Mouse (Mus musculus): ENCODE measurements around the gene Tmem232.
"Not testable (repeated sequence)": the region's sequence is repeated elsewhere in the genome, so short reads cannot be mapped to it uniquely, and the experiment has no call there.

Tmem232 gene

DNA sequence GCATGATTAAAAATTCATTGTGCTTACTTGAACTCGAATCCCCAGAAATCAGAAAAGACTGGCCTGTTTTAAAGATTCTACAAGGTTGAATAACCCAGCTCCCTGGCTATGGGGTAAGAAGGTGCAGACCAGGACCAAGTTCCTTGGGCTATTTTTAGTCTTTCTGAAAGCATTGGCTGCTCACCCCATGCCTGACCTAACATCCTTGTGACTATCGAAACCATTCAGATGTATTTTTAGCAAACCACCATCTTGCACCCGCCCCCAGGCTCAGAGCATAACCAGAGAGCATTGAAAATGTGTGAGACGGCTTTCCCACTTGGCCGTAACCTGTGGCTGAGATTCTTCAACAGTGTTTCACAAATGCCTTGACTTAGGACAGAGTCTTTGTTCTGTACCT, 13.1 kb downstream of the Tmem232 start:
- DNase-seq (ENCODE audit: low spot score in 2 of 2) = peak in 1 of 2 experiments; percentile 28

DNA sequence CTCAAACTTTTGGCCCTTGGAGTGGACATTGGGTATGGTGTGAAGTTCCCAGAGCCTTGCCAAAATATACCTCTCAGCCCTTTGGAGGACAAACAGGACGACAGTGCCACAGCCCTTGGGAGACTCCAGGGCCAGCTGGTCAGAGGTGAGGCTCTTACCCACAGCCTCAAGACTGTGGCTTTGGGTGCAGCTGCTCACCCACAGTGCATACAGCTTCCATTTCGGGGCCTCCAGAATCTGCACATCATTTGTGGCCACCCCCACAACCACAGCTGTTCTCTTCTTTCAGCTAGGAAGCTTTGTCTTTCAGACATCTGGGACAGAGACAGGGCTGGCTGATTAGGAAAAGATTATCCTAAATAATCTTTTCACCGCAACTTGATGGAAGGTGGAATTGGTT, 27.1 kb downstream of the Tmem232 start:
- DNase-seq (ENCODE audit: low spot score in 2 of 2) = no peak

DNA sequence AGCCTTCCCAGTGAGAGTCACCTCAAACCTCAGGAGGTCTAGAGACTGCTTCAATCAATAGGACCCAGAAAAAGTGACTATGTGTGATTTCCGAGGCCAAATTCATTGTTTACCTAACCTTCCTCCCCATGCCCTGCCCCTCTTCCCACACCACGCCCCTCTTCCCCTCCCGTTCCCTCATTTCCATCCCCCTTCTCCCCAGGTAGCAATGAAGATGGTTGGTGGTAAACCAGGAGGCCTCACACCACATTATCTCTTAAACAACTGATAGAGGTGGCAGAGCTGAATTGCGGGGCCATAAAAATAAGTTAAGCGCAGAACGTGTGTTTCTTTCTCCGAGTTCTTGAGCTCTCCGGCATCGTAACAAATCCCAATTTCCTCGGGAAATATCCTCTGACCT, 55.9 kb downstream of the Tmem232 start:
- DNase-seq (ENCODE audit: low spot score in 2 of 2) = no peak

DNA sequence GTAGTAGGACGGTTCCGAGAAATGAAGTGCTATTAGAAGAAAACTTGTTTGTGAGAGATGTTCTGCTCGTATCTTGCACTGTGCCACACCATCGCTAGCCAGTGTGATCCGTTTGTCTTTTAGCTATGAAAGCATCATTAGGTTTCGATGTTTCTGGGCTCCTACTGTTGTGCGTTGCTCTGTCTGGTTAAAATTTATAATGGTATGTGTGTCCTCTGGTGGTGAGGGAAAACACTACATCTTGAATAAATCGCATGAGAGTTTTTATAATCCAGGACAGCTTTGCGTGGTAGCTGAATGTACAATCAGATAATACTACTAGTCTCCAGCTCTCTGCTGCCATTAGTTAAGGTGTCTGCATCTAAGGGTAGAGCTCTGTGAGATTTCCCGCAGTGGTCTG, 63.8 kb downstream of the Tmem232 start:
- peak in 1 of 2 experiments; percentile 26 for DNase-seq (ENCODE audit: low spot score in 2 of 2)

DNA sequence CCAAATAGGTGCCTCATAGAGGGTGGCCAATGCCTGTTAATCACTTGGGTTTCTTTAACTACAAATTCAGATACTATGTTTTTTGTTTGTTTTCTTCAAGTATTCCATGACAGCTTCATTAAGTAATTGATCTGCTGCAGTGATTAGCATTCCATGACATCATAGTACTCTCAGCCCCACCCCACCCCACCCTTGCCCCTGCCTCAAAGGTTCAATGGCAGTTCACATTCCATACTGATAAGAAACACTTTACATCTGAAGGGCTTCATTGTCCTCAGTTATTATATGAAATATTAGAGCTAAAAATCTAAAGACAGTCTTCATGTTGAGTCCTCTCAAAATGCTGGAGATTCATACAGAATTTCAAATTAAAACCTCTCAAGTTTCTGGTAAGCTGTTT, 89.8 kb downstream of the Tmem232 start:
- DNase-seq (ENCODE audit: low spot score in 2 of 2) = no peak

DNA sequence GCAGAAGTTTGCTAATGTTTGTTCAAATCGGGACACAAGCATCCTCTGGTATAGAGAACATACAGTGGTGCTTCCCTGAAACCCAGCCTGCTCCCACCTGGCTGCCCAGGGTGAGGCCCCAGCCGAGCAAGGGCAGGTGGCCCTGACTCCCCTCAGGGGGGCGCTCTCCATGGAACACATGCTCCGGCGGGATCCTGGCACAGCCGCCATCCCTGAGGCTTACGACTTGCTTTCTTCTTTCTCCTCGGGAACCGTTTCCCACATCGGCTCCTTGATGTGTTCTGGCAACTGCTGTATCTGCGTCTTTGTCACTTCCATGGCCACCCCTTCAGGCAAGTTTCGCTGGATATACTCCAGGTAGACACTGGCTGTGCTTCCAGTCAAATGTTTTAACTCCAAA, 102.7 kb downstream of the Tmem232 start:
- not testable (repeated sequence) for DNase-seq (ENCODE audit: low spot score in 2 of 2)

DNA sequence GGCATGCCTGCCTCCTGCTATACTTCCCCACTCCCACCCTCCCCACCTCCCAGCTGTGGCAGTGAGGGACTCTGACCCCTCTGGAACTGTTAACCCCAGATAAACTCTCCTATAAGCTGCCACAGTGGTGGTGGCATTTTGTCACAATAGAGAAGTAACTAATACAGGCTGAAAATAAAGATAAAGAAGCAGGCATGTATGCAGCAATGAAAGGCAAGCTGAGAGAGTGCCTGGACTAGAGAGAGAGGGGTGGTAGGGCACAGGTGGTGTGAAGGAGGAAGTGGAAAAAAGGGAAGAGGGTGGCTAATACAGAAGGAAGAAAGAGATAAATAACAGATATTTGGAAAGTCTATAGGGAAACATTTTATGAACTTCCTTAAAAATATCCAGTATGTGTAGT, 121.5 kb downstream of the Tmem232 start:
- no peak for DNase-seq (ENCODE audit: low spot score in 2 of 2)

DNA sequence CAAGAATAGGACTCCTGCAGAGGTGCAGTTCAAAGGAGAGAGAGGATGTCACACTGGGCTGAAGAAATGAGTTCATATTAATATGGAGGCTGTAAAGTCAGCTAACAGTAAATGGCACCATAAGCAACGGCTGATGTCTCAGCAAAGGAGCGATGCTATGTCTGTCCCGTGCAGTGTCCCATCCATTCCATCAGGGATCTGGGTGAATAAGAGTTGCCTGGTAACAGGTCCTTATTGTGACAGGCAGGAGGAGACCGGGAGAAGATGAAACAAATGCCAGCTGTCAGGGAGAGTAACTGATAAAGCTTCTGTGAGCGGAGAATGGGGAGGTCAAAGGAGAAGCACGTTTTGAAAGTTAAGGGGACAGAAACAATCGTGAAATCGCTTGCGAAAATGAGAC, 135.3 kb downstream of the Tmem232 start:
- DNase-seq (ENCODE audit: low spot score in 2 of 2) = no peak

DNA sequence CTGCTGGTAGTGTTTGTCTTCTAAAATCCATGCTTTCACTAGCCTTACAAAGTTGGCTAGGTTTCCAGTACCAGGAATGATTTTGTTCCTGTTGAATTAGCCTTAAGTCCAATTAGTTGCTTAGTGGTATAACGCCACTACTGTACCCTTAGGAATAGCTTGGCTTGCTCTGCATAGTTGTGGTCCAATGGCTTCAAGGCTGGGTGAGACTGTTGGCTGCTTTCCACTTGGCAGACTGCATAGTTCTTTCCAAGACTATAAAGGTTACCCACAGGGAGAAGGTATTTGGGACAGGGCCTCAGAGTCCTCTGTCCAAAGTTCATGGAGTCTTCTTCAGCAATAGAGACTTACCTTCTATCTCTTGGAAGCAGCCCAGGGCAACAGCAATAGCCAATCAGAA, 139.7 kb downstream of the Tmem232 start:
- DNase-seq (ENCODE audit: low spot score in 2 of 2) = no peak

DNA sequence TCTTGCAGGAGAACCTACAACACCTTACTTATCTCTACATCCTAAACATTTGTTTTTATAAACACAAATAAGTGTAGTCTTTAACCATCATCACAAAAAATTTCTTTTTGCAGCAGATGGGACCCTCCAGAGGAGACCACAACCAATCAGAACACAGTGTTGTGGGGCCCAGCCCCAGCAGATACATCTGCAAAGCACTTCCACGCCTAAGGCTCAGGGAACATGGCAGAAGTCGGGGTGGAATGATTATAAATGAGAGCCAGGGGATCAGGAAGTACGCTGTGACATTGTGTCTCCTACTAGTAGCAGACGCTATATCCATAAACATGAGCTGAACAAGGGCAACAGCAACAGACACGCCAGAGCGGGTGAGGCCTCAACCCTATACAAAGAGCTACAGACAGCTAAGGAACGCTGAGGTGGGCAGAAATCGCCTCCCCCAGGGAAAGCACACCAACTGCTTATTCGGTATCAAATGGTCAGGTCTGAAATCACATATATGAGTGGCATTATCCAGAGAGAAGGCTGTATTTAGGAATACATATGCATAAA, 156.1 kb downstream of the Tmem232 start:
- no peak for DNase-seq (ENCODE audit: low spot score in 2 of 2)

DNA sequence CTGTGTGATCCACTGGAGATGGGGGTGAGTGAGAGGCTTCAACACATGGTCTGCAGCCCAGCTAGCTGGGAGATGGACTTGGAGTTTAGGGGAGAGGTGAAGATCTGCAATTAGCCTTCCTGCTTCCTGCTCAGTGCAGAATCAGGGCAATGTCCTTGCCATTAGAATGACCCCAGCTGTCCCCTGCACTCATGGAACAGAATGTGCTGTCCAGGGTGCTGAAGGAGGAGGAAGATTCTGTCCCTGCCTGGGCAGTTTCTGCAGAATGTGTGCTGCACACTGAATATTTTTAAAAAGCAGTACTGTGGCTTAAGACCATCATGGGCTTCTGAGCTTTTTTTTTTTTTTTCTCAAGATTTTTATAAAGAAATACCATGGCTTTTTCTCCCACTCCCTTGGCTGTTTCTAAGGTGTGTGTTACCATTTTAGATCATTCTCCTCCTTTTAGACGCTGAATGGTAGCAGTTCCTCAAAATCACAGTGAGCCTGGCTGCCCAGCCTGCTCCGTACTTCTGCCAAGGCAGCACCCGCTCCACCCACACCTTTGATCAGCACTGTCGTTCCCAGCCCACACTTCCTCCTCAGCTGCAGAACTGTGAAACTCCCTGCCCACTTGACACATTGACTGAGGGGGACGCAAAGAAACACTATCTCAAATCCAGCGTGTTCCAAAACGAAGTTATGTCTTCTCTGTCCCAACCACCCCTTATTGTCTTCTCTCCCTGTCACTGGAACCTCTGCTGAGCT, 170.4 kb downstream of the Tmem232 start:
- peak; percentile 83 to 90 for DNase-seq (ENCODE audit: low spot score in 2 of 2)

DNA sequence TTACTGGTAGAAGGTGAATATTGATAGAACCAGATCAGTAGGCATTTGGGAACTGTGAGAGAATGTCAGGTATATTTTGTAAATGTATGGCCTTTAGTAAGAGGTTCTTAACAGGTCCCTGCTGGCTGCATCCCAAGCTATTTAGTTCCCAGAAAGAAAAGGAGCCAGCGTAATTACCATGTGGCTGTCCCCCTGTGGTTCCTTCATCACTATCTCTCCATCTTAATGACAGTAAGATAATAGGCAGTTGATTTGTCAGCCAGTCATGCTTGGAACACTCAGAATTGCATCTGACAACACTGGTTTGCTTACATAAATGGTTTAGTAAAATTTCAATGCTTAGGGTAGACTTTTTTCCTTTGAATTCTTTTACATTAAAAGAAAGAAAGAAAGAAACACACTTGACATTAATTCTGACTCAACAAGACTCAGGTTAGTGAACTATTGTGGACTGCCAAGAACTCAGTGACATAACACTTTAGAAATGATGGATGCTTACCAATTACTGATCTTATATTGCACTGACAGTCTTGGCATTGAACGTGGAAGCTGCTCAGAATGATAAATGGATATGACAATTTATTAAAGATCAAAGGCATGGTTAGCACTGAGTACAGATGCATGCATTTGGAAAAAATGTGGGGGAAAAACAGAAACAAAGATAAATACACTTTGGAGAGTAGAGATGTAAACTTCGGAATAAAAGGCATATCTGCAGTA, 174.9 kb downstream of the Tmem232 start:
- DNase-seq (ENCODE audit: low spot score in 2 of 2) = no peak

DNA sequence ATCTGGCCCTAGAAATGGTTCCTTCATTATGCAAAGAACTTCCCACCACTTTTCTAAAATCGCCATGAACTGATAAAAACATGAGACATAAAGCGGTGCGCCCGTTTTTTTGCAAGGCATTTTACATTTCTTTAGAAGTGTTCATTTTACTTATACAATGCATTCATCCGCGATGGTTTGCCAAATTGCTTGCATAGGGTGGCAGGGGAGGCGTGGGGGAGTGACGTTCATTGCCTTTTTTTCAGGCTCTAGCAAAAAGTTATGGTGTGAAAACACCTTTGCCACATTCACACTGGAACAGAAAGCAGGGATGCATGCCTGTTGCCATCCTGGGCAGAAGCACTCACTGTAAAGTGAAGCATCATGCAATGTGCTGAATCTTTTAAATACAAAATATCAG, 188.7 kb downstream of the Tmem232 start:
- DNase-seq (ENCODE audit: low spot score in 2 of 2) = peak; percentile 29 to 65

DNA sequence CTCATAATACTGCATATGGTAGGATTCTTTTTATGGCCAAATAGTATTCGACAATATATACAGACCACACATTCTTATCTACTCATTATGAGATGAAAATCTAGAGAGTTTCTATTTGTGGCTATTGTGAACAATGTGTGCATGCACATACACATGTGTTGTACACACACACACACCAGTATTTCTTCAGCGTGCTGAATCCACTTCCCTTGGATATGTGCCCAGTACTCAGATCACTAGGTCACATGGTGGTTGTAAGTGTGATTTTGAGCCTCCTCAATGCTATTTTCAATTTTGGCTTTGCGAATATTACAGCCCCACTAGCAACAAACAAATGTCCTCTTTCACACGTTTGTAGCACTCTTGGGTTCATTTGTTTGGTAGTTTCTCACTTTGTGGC, 200.6 kb downstream of the Tmem232 start:
- no peak for DNase-seq (ENCODE audit: low spot score in 2 of 2)

DNA sequence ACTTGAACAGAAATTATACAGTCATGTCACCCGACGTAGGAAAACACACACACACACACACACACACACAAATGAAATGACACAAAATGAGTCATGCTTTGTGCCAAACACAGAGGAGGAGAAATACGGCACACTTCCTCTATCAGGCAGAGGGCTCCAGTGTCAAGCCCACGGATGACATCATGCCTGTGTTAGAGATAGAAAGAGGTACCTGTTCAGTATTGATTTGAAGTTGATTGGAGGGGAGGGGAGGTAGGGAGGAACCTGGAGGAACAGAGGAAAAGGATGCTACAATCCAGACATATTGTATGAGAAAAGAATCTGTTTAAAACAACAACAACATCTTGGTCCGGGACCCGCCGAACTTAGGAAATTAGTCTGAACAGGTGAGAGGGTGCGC, 209.8 kb downstream of the Tmem232 start:
- no peak for DNase-seq (ENCODE audit: low spot score in 2 of 2)

DNA sequence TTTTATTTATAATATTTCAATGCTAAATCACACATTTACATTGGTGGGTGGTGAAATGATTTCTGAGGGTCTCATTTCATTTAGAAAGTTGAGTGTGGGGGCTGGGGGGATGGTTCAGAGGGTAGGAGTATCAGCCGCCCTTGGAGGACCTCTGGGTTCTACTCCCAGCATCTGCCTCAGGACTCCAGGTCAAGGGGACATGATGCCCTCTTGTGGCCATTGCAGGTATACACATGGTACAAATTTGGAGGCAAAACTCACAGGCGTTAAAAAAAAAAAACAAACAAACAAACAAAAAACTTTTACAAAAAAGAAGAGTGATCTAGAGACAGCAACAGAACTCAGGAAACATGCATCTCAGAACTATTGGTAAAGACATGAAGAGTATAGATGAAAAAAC, 215.3 kb downstream of the Tmem232 start:
- DNase-seq (ENCODE audit: low spot score in 2 of 2) = peak; percentile 13 to 29

DNA sequence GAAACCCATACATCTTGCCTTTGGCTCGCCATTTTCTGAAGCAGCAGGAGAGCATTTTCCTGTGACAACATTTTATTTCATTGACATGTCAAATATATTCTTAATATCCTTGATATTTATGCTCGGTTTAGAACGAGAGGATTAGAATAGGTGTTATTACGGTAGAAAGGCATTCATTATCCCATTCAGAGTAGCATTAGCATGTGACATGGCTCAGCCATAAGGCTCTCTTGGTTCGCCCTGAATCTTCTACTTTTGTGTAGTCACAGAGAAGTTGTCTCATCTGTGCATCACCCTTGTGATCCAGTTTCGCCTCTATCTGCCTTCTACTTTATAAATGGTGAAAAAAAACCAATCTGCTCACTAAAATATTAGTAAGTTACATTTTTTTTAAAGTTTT, 220.0 kb downstream of the Tmem232 start:
- DNase-seq (ENCODE audit: low spot score in 2 of 2) = no peak

DNA sequence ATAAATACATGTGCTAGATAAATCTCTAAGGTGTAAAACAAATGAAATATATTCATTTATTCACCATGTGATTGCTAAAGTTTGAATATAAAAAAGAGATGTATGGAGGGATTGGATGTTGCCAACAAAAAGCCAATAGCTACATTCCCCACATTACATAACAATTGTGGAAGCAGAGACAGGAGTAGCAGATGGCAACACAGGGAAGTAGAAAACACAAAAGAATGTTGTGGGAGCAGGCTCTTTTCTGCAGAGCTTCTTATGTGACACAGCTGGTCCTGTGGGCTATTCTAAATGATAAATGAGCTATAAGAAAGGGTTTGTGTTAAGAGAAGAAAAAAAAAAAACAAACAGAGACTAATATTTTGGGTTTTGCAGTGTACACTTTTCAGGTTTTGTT, 240.6 kb downstream of the Tmem232 start:
- peak in 1 of 2 experiments; percentile 14 for DNase-seq (ENCODE audit: low spot score in 2 of 2)

DNA sequence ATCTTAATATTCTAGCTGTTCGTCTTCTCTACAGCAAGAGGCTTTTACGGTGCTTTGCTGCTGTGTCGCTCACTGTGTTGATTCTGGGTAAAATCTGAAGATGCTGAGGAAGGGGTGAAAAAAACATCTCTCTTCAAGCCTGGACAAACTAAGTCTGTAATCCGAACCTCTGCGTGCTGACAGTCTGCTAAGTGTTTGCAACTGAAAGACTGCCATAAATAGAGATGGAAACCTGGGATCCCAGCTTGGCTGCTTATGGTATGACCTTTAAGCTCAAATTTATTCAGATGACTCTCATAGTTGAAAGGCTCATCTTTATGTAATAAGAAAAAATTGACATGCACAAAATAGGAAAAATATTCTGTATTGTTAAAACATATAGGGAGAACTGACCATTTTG, 242.8 kb downstream of the Tmem232 start:
- DNase-seq (ENCODE audit: low spot score in 2 of 2) = no peak

DNA sequence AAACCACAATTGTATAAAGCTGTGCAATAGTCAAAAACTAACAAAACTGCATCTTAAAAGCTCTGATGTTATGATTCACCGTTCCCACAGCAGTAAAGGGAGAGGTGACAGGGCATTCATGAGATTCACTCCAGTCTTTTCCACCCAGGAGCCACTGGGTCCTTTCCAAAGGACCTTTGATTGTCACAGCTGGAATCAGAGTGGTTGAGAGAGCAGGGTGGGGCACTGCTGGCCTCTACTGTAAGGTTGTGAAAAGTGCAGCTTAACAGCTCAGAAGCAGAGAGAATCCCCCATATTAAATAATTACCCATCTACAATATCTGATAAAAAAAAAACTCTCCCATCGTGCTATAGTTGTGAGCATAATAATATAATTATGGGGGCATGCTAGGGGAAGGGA, 288.4 kb downstream of the Tmem232 start:
- peak; percentile 6 to 7 for DNase-seq (ENCODE audit: low spot score in 2 of 2)

DNA sequence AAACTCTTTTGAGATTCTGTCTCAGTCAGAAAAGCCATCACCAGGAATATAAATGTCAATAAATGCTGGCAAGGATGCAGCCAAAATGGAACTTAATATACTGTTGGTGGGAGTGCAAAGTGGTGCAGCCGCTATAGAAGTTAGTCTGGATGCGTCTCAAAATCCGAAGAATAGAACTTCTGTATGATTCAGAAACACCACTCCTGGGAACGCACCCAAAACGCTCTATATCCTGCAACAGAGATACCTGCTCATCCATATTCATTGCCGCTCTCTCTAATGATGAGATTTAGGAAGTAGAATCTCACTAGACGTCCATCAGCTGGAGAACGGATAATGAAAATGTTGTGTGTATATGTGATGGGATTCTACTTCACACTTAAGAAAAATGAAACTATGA, 290.3 kb downstream of the Tmem232 start:
- DNase-seq (ENCODE audit: low spot score in 2 of 2) = peak; percentile 31 to 63

DNA sequence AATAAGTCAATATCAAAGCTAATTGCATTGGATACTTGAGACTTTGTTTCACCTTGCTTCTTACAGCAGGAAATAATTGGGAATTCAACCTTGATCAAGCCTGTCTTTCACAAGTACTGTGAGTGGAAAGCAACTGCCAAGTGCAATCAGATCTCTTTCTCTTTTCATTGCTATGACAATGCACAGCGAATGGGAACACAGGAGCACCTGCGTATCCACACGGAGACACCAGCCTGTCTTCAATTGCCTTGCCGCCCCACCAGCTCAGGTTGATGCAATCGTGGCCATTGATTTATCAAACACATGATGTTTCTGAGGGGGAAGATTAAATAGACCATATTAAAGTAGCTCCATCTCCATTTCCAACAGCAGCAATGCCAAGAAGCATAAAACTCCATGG, 296.9 kb downstream of the Tmem232 start:
- no peak for DNase-seq (ENCODE audit: low spot score in 2 of 2)

DNA sequence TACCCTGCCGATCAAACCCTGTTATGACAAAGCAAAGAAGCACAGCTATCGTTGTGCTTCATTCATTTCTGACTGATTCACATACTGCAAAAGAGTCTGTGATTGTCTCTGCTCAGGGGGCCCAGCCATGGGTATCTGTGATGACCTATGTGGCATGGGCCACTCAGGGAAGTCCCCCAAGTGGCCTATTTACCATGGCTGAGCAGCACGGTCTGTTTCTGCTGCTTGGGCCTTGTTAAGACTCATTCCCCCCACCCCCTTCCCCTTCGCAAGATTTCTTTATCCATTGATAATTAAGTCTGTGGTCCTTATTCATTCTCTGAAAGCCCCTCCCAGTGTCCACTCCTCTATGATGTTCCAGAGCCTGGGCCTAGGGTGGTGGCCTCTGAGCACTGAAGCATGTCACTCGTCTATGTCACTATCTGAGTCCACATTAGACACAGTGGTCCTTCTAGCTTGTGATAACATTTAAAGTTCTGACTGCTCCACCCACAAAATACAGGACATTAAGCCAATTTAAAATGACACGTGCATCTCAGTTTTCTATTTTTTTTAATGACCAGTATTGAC, 315.1 kb downstream of the Tmem232 start:
- DNase-seq (ENCODE audit: low spot score in 2 of 2) = no peak

Data from frontal cortex, postnatal 36 days (tissue).